Mouse (Mus musculus) liver, embryonic 14.5 days (tissue): ENCODE measurements around the gene Dand5. TPM values are rescaled to one million over a fixed set of nuclear protein-coding genes. Genes with fewer than 3 reads are reported as not detected.

Experiments used
- ATAC-seq: fragments of 200-750 bp; cut with Nextera tagmentation; 2 replicates; pipeline ENCODE4 v1.8.0; 2017; ENCODE audit warnings: moderate number of reproducible peaks, mild to moderate bottlenecking, moderate library complexity; ENCODE audit not compliant: insufficient read depth
- DNase-seq, 3 experiments: peaks; one replicate each; pipeline ENCODE4 v3.0.0-alpha.2; 2012 to 2013; ENCODE audit warnings: low read depth in 3 of 3, low spot score in 3 of 3
- H3K27ac ChIP-seq: fragments of 300-500 bp; sonication (generic); 2 replicates; pipeline ENCODE4 v1.5.1; 2014; ENCODE audit warnings: moderate library complexity, mild to moderate bottlenecking, control low read depth, inconsistent platforms
- H3K27me3 ChIP-seq: fragments of 300-500 bp; sonication (generic); 2 replicates; pipeline ENCODE4 v1.6.1; 2014; ENCODE audit warnings: mild to moderate bottlenecking, low read length, moderate library complexity; ENCODE audit not compliant: control insufficient read depth, insufficient read depth
- H3K36me3 ChIP-seq: fragments of 300-500 bp; sonication (generic); replicated peaks from 2 replicates; pipeline ENCODE4 v1.6.1; 2014; ENCODE audit warnings: low read depth; ENCODE audit not compliant: control insufficient read depth, insufficient read depth
- H3K4me1 ChIP-seq, 2 experiments: fragments of 200-500 bp in 1 of 2; fragments of 300-500 bp in 1 of 2; sonication (generic) in 1 of 2; replicated peaks; 2 replicates each; pipeline ENCODE4 v1.6.1; 2012 to 2014; ENCODE audit warnings: antibody characterized with exemption in 1 of 2, inconsistent platforms in 1 of 2, low read length in 1 of 2; ENCODE audit not compliant: control insufficient read depth in 2 of 2, insufficient read depth in 2 of 2
- H3K4me2 ChIP-seq: fragments of 300-500 bp; sonication (generic); 2 replicates; pipeline ENCODE4 v1.6.1; 2014; ENCODE audit warnings: low read depth, mild to moderate bottlenecking, control low read depth, moderate library complexity
- H3K4me3 ChIP-seq, 2 experiments: fragments of 200-500 bp in 1 of 2; fragments of 300-500 bp in 1 of 2; sonication (generic) in 1 of 2; 2 replicates each; pipeline ENCODE4 v1.5.1; 2012 to 2014; ENCODE audit warnings: low read depth in 2 of 2, low read length in 2 of 2, mild to moderate bottlenecking in 2 of 2, control low read depth in 1 of 2, inconsistent platforms in 1 of 2, moderate library complexity in 1 of 2; ENCODE audit not compliant: insufficient read depth in 1 of 2
- H3K9ac ChIP-seq: fragments of 300-500 bp; sonication (generic); replicated peaks from 2 replicates; pipeline ENCODE4 v1.6.1; 2014; ENCODE audit warnings: mild to moderate bottlenecking, control low read depth, moderate library complexity
- H3K9me3 ChIP-seq: fragments of 300-500 bp; sonication (generic); 2 replicates; pipeline ENCODE4 v1.6.1; 2016; ENCODE audit warnings: low read length, mixed read lengths; ENCODE audit not compliant: control insufficient read depth
- CTCF ChIP-seq: IDR thresholded peaks from 2 replicates; pipeline ENCODE4 v1.5.1; 2016; ENCODE audit warnings: antibody characterized with exemption, low read depth, control low read depth
- EP300 ChIP-seq: IDR thresholded peaks from 2 replicates; pipeline ENCODE4 v1.6.1; 2016; ENCODE audit warnings: antibody characterized with exemption, low read depth
- WGBS: fragments of 180-500 bp; shearing (Covaris S2); extraction: QIAGEN DNeasy Blood & Tissue Kit; methylation state at CpG from one replicate; pipeline ENCODE4 v1.1.7; 2014; ENCODE audit not compliant: insufficient replicate concordance; 5-methylcytosine and 5-hydroxymethylcytosine counted together
- polyA plus RNA-seq, 2 experiments: library from polyadenylated mRNA; depleted of rRNA in 1 of 2; stranded (reverse) in 1 of 2; unstranded in 1 of 2; fragments of >200 nt; fragmentation: Nextera tagmentation in 1 of 2; extraction: Ambion mirVana in 1 of 2; gene quantifications; 2 replicates each; pipeline versions ENCODE4 v1.2.1 to v1.2.3; 2012 to 2014

The Dand5 gene
- polyA plus RNA-seq, 2 experiments, result 1.9 to 2.7 TPM

- ATAC-seq (no peak), DNase-seq (no peak)
- no peak overlapping the region for H3K27ac ChIP-seq
- H3K27me3 ChIP-seq, result peaks cover 89% of the 10 kb centered on the region
- no peaks in the 10 kb centered on the region for H3K9me3 ChIP-seq
- H3K9ac ChIP-seq, result no peak overlapping the region
- no peak overlapping the region for H3K4me3 ChIP-seq
- WGBS, result 6% methylated on average over 38 of the region's 38 CpGs
- H3K36me3 ChIP-seq, result no peaks in the 10 kb centered on the region
- H3K4me2 ChIP-seq, result no peak overlapping the region
- TF ChIP-seq CTCF (no peak), EP300 (no peak)
- no peaks in the 10 kb centered on the region for H3K4me1 ChIP-seq
These were observed 36.6 kb downstream of the Dand5 start for GRCm38 (mm10) chr8:84785756-84786677.

- no peak overlapping the region for H3K27ac ChIP-seq
- no peaks in the 10 kb centered on the region for H3K36me3 ChIP-seq
- TF ChIP-seq CTCF (no peak), EP300 (no peak)
- H3K9ac ChIP-seq, result no peak overlapping the region
- H3K4me3 ChIP-seq, result no peak overlapping the region
- no peaks in the 10 kb centered on the region for H3K4me1 ChIP-seq
- WGBS, result 5% methylated on average over 11 of the region's 11 CpGs
- H3K27me3 ChIP-seq, result peaks cover 95% of the 10 kb centered on the region
- DNase-seq (no peak), ATAC-seq (no peak)
- H3K4me2 ChIP-seq, result no peak overlapping the region
- no peaks in the 10 kb centered on the region for H3K9me3 ChIP-seq
These were observed 37.2 kb downstream of the Dand5 start for GRCm38 (mm10) chr8:84785506-84785755.

GRCm38 (mm10) chr8:84784681-84785505 lies 37.7 kb downstream of the Dand5 start:
- no peak overlapping the region for H3K9ac ChIP-seq
- peaks cover 100% of the 10 kb centered on the region for H3K27me3 ChIP-seq
- no peaks in the 10 kb centered on the region for H3K36me3 ChIP-seq
- H3K4me2 ChIP-seq, result no peak overlapping the region
- 2% methylated on average over 48 of the region's 48 CpGs for WGBS
- DNase-seq, result no peak
- H3K4me3 ChIP-seq, result no peak overlapping the region
- no peaks in the 10 kb centered on the region for H3K4me1 ChIP-seq
- H3K9me3 ChIP-seq, result no peaks in the 10 kb centered on the region
- no peak overlapping the region for H3K27ac ChIP-seq
- ATAC-seq, result no peak
- TF ChIP-seq EP300 (no peak), CTCF (no peak)

- no peak for DNase-seq
- no peaks in the 10 kb centered on the region for H3K36me3 ChIP-seq
- no peak overlapping the region for H3K9ac ChIP-seq
- H3K27ac ChIP-seq, result no peak overlapping the region
- no peak overlapping the region for H3K4me2 ChIP-seq
- 1% methylated on average over 33 of the region's 33 CpGs for WGBS
- no peak overlapping the region for H3K4me3 ChIP-seq
- H3K27me3 ChIP-seq, result peaks cover 100% of the 10 kb centered on the region
- no peak for ATAC-seq
- H3K9me3 ChIP-seq, result no peaks in the 10 kb centered on the region
- TF ChIP-seq EP300 (no peak), CTCF (no peak)
- no peaks in the 10 kb centered on the region for H3K4me1 ChIP-seq
These were observed 38.6 kb downstream of the Dand5 start for GRCm38 (mm10) chr8:84783919-84784581.
